Mouse (Mus musculus) liver, postnatal 0 days (tissue): ENCODE results near the gene Hbq1b.

Experiments
- CTCF ChIP-seq: sonication (generic); IDR thresholded peaks from 2 replicates; pipeline ENCODE4 v1.5.1; 2016; ENCODE audit warnings: antibody characterized with exemption, low read depth
- EP300 ChIP-seq: IDR thresholded peaks from 2 replicates; pipeline ENCODE4 v1.6.1; 2016; ENCODE audit warnings: antibody characterized with exemption, low read depth, mild to moderate bottlenecking

GRCm38 (mm10) chr11:32256146-32256545, 30.6 kb upstream of the Hbq1b start:
- TF ChIP-seq CTCF (no peak), EP300 (peak; percentile 98)
